Comparison of ENCODE assay signal across 15 mouse cellular contexts in genomic region chr13:89918814-89919481, GRCm38 (mm10).
"Had no signal": no experiment of that assay in that cellular context is flagged by ENCODE, and none has a peak within 500 bp of the region (broad histone marks: within the 10 kb centered on the region; RNA-seq: fewer than 3 reads in every experiment).

No protein-coding gene starts in this region.

- H3K9ac ChIP-seq: neural tube, embryonic 15.5 days; stomach, embryonic 15.5 days had no signal

- H3K9me3 ChIP-seq: neural tube, embryonic 15.5 days; stomach, embryonic 15.5 days had no signal

- H3K4me2 ChIP-seq: neural tube, embryonic 15.5 days; stomach, embryonic 15.5 days had no signal

- DNase-seq: retina, postnatal 1 day; right cerebral cortex, adult 18-20 months; right cerebral cortex, postnatal 14 days; right cerebral cortex, postnatal 25 days; right cerebral cortex, postnatal 4 days; spleen, adult 18-20 months; thymus, adult 18-20 months; thymus, adult 2 months; thymus, postnatal 14 days; thymus, postnatal 25 days; thymus, postnatal 36 days; thymus, postnatal 4 days had no signal

- H3K27ac ChIP-seq: neural tube, embryonic 15.5 days; stomach, embryonic 15.5 days; stomach, postnatal 0 days had no signal

- H3K4me3 ChIP-seq: neural tube, embryonic 15.5 days; stomach, embryonic 15.5 days had no signal

- H3K4me1 ChIP-seq: neural tube, embryonic 15.5 days; stomach, embryonic 15.5 days had no signal

- H3K27me3 ChIP-seq: neural tube, embryonic 15.5 days; stomach, embryonic 15.5 days had no signal

- H3K36me3 ChIP-seq: neural tube, embryonic 15.5 days; stomach, embryonic 15.5 days had no signal
